Mouse (Mus musculus): Measurements from ENCODE around the gene Mtrf1.

- TF ChIP-seq POLR2A (IDR thresholded peaks at IDR 0.05; ENCODE audit: extremely low read depth, insufficient read depth, low read length) (peak; percentile 88), CTCF (IDR thresholded peaks at IDR 0.05; ENCODE audit: extremely low read depth, insufficient read depth, low read length) (no peak)
Measured at GRCm38 (mm10) chr14:79390265-79390926, 7.2 kb upstream of the Mtrf1 start, which contains the start of gene Naa16.

All from cortical plate, adult 2 months (tissue).